Comparison of ENCODE assay signal across 13 mouse cellular contexts in the genomic region with DNA sequence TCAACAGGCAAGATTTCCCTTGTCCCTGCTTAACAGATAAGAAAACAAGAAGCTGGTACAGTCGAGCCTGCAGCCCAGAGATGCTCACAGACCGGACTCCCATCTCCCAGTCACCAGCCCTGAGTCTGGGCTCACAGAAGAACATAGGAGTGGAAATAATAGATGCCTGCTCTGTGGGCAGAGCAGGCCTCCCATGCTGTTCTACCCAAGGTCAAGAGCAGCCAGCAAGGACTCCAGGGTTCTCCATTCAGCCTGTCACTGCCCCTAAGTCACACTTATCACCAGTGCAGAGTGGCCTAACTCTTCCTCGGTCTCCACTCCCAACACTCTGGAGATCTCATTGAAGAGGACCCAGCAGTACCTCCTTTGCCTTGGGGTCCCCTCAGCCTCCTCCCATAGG.
DNase-seq lines count a peak whose midpoint lies in the region; ATAC-seq and TF ChIP-seq lines count a peak whose summit lies in the region.
"Had no signal": no experiment of that assay in that cellular context is flagged by ENCODE, and none has a peak within 500 bp of the region (broad histone marks: within the 10 kb centered on the region; RNA-seq: fewer than 3 reads in every experiment).

No protein-coding gene starts in this region.

- no peak for ATAC-seq in heart, embryonic 14.5 days (ENCODE audit: insufficient number of reproducible peaks, insufficient read depth, low FRiP score, low read depth)
- peak; percentile 22; the same call in 1 of the 2 replicates for ATAC-seq in lung, embryonic 14.5 days (ENCODE audit: insufficient read depth)
- ATAC-seq in intestine, embryonic 15.5 days: no peak
- ATAC-seq in limb, embryonic 15.5 days (ENCODE audit: insufficient number of reproducible peaks, low FRiP score, low TSS enrichment, low read depth): no peak
- ATAC-seq: activated CD4-positive, CD25-positive, alpha-beta regulatory T cell, adult 4 months; CD4-positive, CD25-positive, alpha-beta regulatory T cell, adult 4 months had no signal

- peak overlapping the region; percentile 57 for H3K9ac ChIP-seq in heart, embryonic 14.5 days (ENCODE audit: low read length)
- no peak overlapping the region for H3K9ac ChIP-seq in lung, embryonic 14.5 days
- H3K9ac ChIP-seq in intestine, embryonic 15.5 days: no peak overlapping the region
- no peak overlapping the region for H3K9ac ChIP-seq in limb, embryonic 15.5 days
- H3K9ac ChIP-seq: hindbrain, embryonic 13.5 days had no signal

- peak overlapping the region; percentile 89 to 97 for H3K27ac ChIP-seq in heart, embryonic 14.5 days (replicated peaks in 1 of 2; ENCODE audit: control insufficient read depth in 1 of 2, insufficient read depth in 1 of 2, low read depth in 2 of 2, low read length in 2 of 2)
- peak overlapping the region; percentile 80 for H3K27ac ChIP-seq in lung, embryonic 14.5 days (ENCODE audit: low read depth)
- H3K27ac ChIP-seq in intestine, embryonic 15.5 days: peak overlapping the region; percentile 4; the same call in 1 of the 2 replicates
- peak overlapping the region; percentile 23; the same call in 1 of the 2 replicates for H3K27ac ChIP-seq in limb, embryonic 15.5 days
- H3K27ac ChIP-seq: hindbrain, embryonic 13.5 days had no signal

- H3K36me3 ChIP-seq in heart, embryonic 14.5 days (ENCODE audit: control insufficient read depth, insufficient read depth, low read length): 0 out of 2 replicates have a peak, but pooled peaks cover 4% of the 10 kb centered on the region
- H3K36me3 ChIP-seq in lung, embryonic 14.5 days (ENCODE audit: insufficient read depth): no peaks in the 10 kb centered on the region
- H3K36me3 ChIP-seq in intestine, embryonic 15.5 days: no peaks in the 10 kb centered on the region
- 0 out of 2 replicates have a peak, but pooled peaks cover 2% of the 10 kb centered on the region for H3K36me3 ChIP-seq in limb, embryonic 15.5 days
- H3K36me3 ChIP-seq: hindbrain, embryonic 13.5 days had no signal

- H3K4me1 ChIP-seq in heart, embryonic 14.5 days (ENCODE audit: control insufficient read depth in 2 of 2, insufficient read depth in 2 of 2, low read length in 2 of 2): peaks cover 62 to 75% of the 10 kb centered on the region in 2 experiments
- peaks cover 22% of the 10 kb centered on the region for H3K4me1 ChIP-seq in lung, embryonic 14.5 days (ENCODE audit: insufficient read depth)
- H3K4me1 ChIP-seq in intestine, embryonic 15.5 days (replicated peaks): peaks cover 18% of the 10 kb centered on the region; the same call in 1 of the 2 replicates
- peaks cover 47% of the 10 kb centered on the region for H3K4me1 ChIP-seq in limb, embryonic 15.5 days
- H3K4me1 ChIP-seq: hindbrain, embryonic 13.5 days had no signal

- H3K9me3 ChIP-seq in heart, embryonic 14.5 days (ENCODE audit: control insufficient read depth, low read length): no peaks in the 10 kb centered on the region
- no peaks in the 10 kb centered on the region for H3K9me3 ChIP-seq in lung, embryonic 14.5 days (ENCODE audit: low read depth, low read length)
- H3K9me3 ChIP-seq in intestine, embryonic 15.5 days: no peaks in the 10 kb centered on the region
- no peaks in the 10 kb centered on the region for H3K9me3 ChIP-seq in limb, embryonic 15.5 days
- H3K9me3 ChIP-seq: hindbrain, embryonic 13.5 days had no signal

- intact Hi-C loops in heart, postnatal 14 days (cut with DNase I): no loop called here

- no peak for TF ChIP-seq CTCF in lung, embryonic 14.5 days (IDR thresholded peaks at IDR 0.05; ENCODE audit: low read depth)

- H3K27me3 ChIP-seq in heart, embryonic 14.5 days (ENCODE audit: control insufficient read depth, insufficient read depth, low read length): no peaks in the 10 kb centered on the region
- no peaks in the 10 kb centered on the region for H3K27me3 ChIP-seq in lung, embryonic 14.5 days (ENCODE audit: insufficient read depth, low read length)
- H3K27me3 ChIP-seq in intestine, embryonic 15.5 days (replicated peaks): no peaks in the 10 kb centered on the region
- H3K27me3 ChIP-seq in limb, embryonic 15.5 days: no peaks in the 10 kb centered on the region
- H3K27me3 ChIP-seq: hindbrain, embryonic 13.5 days had no signal

- H3K4me2 ChIP-seq in heart, embryonic 14.5 days (ENCODE audit: low read length): peak overlapping the region; percentile 28
- no peak overlapping the region for H3K4me2 ChIP-seq in lung, embryonic 14.5 days
- H3K4me2 ChIP-seq in intestine, embryonic 15.5 days (replicated peaks): no peak overlapping the region
- no peak overlapping the region for H3K4me2 ChIP-seq in limb, embryonic 15.5 days
- H3K4me2 ChIP-seq: hindbrain, embryonic 13.5 days had no signal

- no peak overlapping the region for H3K4me3 ChIP-seq in heart, embryonic 14.5 days (ENCODE audit: control insufficient read depth in 1 of 2, insufficient read depth in 1 of 2, low read depth in 1 of 2, low read length in 2 of 2)
- no peak overlapping the region for H3K4me3 ChIP-seq in lung, embryonic 14.5 days (ENCODE audit: low read depth, low read length)
- H3K4me3 ChIP-seq in intestine, embryonic 15.5 days (replicated peaks): no peak overlapping the region
- no peak overlapping the region for H3K4me3 ChIP-seq in limb, embryonic 15.5 days
- H3K4me3 ChIP-seq: hindbrain, embryonic 13.5 days had no signal

- DNase-seq in heart, postnatal 14 days: no peak
- DNase-seq in lung, embryonic 14.5 days: no peak
- no peak for DNase-seq in lung, postnatal 25 days (ENCODE audit: low spot score)
- no peak for DNase-seq in c-Kit-positive CD71-positive TER-119-positive erythroid progenitor cells, embryonic 14.5 days (ENCODE audit: low spot score)
- no peak for DNase-seq in spleen, postnatal 4 days (ENCODE audit: low spot score in 2 of 2)
- DNase-seq: cerebellum, adult 18-20 months; left cerebral cortex, postnatal 4 days had no signal

- WGBS in heart, embryonic 14.5 days: 8% methylated on average over 3 of the region's 3 CpGs
- WGBS in lung, embryonic 14.5 days: 33% methylated on average over 3 of the region's 3 CpGs
- 51% methylated on average over 3 of the region's 3 CpGs for WGBS in intestine, embryonic 15.5 days
- WGBS in limb, embryonic 15.5 days: 55% methylated on average over 3 of the region's 3 CpGs

Comparison
In these comparisons a context has a peak if more than half of its experiments do, and no peak if none do; other contexts are left out.
1. H3K27ac ChIP-seq: peak in every context shown above with its lines; median percentile 93 in heart, embryonic 14.5 days; 80 in lung, embryonic 14.5 days; 23 in limb, embryonic 15.5 days; 4 in intestine, embryonic 15.5 days.